Mouse (Mus musculus) Muller cell, postnatal 12 days (primary cell): ENCODE data around the gene Nfe2l2.
"Not testable (repeated sequence)": the region's sequence is repeated elsewhere in the genome, so short reads cannot be mapped to it uniquely, and the experiment has no call there.

ENCODE experiments used
- DNase-seq: peaks from one replicate; pipeline ENCODE4 v3.0.0-alpha.2; 2015; ENCODE audit errors: inconsistent ontology term

Nfe2l2 gene

GRCm38 (mm10) chr2:75714766-75715165 is 10.3 kb upstream of the Nfe2l2 start:
- DNase-seq: no peak

- no peak for DNase-seq
These were observed 8.6 kb upstream of the Nfe2l2 start for GRCm38 (mm10) chr2:75713083-75713482.

- no peak for DNase-seq
These were observed 3.0 kb upstream of the Nfe2l2 start for GRCm38 (mm10) chr2:75707420-75707819.

- no peak for DNase-seq
These were observed 2.0 kb upstream of the Nfe2l2 start for GRCm38 (mm10) chr2:75706435-75706834.

- DNase-seq: no peak
These were observed 816 bp upstream of the Nfe2l2 start for GRCm38 (mm10) chr2:75705162-75705752.

GRCm38 (mm10) chr2:75703375-75704181 is 863 bp downstream of the Nfe2l2 start:
- DNase-seq: peak; percentile 97

GRCm38 (mm10) chr2:75702588-75702976 is 1.9 kb downstream of the Nfe2l2 start:
- DNase-seq: peak; percentile 60

GRCm38 (mm10) chr2:75701822-75702587 is 2.4 kb downstream of the Nfe2l2 start:
- no peak for DNase-seq

- DNase-seq: no peak
These were observed 3.2 kb downstream of the Nfe2l2 start for GRCm38 (mm10) chr2:75701207-75701606.

- DNase-seq: no peak
These were observed 3.9 kb downstream of the Nfe2l2 start for GRCm38 (mm10) chr2:75700543-75700942.

- peak; percentile 71 for DNase-seq
These were observed 5.6 kb downstream of the Nfe2l2 start for GRCm38 (mm10) chr2:75698874-75699273.

- DNase-seq: no peak
These were observed 6.4 kb downstream of the Nfe2l2 start for GRCm38 (mm10) chr2:75698007-75698406.

- no peak for DNase-seq
These were observed 7.2 kb downstream of the Nfe2l2 start for GRCm38 (mm10) chr2:75697222-75697621.

GRCm38 (mm10) chr2:75696371-75696770 is 8.1 kb downstream of the Nfe2l2 start:
- DNase-seq: no peak

- no peak for DNase-seq
These were observed 8.6 kb downstream of the Nfe2l2 start for GRCm38 (mm10) chr2:75695676-75696350.

GRCm38 (mm10) chr2:75694926-75695325 is 9.5 kb downstream of the Nfe2l2 start:
- not testable (repeated sequence) for DNase-seq

- DNase-seq: no peak
These were observed 12.1 kb downstream of the Nfe2l2 start for GRCm38 (mm10) chr2:75692369-75692768.

GRCm38 (mm10) chr2:75691316-75691715 is 13.1 kb downstream of the Nfe2l2 start:
- DNase-seq: no peak

GRCm38 (mm10) chr2:75690656-75691055 is 13.8 kb downstream of the Nfe2l2 start:
- no peak for DNase-seq

GRCm38 (mm10) chr2:75689482-75690158 is 14.8 kb downstream of the Nfe2l2 start:
- DNase-seq: no peak

- no peak for DNase-seq
These were observed 15.5 kb downstream of the Nfe2l2 start for GRCm38 (mm10) chr2:75688901-75689300.
